Mouse (Mus musculus): Measurements from ENCODE around the gene Mrps35.

The Mrps35 gene

DNA sequence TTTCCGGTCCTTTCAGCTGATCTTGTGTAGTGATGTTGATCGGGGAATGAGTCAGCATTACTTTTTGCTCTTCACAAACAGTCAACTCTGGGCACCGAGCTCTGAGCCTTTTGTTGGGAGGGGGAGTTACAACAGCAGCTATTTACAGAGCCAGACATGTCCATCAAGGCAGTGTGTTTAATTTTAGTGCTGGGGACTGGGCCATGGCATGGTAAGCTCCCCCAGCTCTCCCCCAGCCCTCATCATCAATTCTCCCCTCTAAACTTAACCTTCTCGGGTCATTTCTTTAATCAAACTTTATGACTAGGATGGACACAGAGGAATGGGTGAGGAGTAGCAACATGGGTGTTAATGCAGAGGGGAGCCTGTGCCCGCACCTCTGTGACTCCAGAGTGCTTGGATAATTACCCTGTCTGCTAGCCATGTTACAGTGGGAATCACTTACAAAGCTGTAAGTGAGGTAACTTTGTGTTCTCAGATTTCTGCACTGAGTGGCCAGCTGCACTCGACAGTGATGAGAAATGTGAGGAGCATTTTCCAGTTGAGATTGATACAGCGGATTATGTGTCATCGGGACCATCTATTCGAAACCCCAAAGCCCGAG lies 12.9 kb downstream of the Mrps35 start:
- no peak for TF ChIP-seq GATA4 (IDR thresholded peaks at IDR 0.05; ENCODE audit: insufficient replicate concordance, low read length)

DNA sequence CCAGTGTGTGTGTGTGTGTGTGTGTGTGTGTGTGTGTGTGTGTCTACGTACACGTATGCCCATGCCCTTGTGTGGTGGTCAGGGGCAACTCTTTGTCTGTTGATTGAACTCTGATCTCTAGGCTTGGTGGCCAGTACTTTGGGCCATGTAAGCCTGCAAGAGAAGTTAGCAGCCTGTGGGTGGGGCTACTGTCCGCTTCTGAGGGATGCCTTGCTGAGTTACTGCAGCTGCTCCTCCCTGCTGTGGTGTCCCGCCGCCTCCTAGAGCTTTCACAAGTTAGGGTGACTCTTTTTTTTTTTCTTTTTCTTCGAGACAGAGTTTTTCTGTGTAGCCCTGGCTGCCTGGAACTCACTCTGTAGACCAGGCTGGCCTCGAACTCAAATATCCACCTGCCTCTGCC lies 16.8 kb downstream of the Mrps35 start:
- TF ChIP-seq GATA4 (IDR thresholded peaks at IDR 0.05; ENCODE audit: insufficient replicate concordance, low read length): no peak

DNA sequence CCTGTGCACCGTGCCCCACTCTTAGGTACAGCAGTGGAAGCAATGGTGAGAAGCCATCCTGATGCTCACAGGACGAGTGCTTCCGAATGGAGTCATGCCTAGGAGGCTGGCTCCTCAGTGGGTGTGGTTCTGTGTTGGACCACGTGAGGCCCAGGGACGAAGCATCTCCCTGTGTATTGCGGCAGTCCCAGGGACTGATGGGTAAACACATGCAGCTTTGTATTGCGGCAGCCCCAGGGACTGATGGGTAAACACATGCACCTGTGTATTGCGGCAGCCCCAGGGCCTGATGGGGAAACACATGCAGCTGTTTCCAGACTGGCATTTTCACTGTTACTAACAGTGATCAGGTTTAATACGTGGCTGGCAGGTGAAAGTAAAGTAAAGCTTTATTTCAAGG lies 19.1 kb downstream of the Mrps35 start:
- TF ChIP-seq GATA4 (IDR thresholded peaks at IDR 0.05; ENCODE audit: insufficient replicate concordance, low read length): no peak

DNA sequence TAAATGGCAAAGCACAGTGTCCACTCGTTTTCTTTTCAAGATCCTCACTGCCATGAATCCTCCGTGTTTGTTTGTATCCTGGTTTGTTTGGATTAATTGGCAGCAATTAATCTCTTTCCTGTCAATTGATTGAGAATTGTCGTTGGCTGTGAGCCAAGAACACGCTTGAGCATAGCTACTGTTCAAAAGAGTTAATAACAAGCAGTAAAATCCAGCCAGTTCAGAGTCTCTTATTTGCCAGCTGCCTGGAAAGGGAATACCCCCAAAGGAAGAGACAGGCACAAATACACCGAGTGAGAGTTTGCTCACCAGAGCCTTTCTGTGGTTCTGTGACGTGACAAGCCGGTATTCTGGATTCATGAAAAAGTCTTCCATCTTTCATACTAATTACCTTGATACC lies 19.5 kb downstream of the Mrps35 start:
- TF ChIP-seq GATA4 (IDR thresholded peaks at IDR 0.05; ENCODE audit: insufficient replicate concordance, low read length): no peak

DNA sequence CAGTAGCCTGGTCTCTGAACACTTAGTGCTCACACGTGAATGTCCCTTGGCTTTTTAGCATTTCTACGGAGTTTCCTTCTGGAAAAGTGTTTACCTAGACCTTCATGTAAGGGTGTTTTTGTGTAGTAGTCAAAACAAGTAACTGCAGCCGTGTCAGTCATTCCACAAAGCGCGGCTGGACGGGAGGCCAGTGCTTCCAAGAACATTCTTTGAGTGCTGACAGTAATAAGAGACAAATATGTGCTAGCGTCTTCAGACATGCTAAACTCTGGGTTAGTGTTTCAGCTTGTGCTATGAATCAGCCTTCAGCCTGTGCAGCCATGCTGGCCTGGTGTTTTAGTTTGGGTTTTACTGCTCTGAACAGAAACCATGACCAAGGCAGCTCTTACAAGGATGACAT lies 20.1 kb downstream of the Mrps35 start:
- TF ChIP-seq GATA4 (IDR thresholded peaks at IDR 0.05; ENCODE audit: insufficient replicate concordance, low read length): no peak

- no peak for TF ChIP-seq GATA4 (IDR thresholded peaks at IDR 0.05; ENCODE audit: insufficient replicate concordance, low read length)
Observed at GRCm38 (mm10) chr6:147064226-147064943, 21.8 kb downstream of the Mrps35 start.

GRCm38 (mm10) chr6:147064944-147065261 lies 22.3 kb downstream of the Mrps35 start:
- TF ChIP-seq GATA4 (IDR thresholded peaks at IDR 0.05; ENCODE audit: insufficient replicate concordance, low read length): no peak

- TF ChIP-seq GATA4 (IDR thresholded peaks at IDR 0.05; ENCODE audit: insufficient replicate concordance, low read length): no peak
Observed at GRCm38 (mm10) chr6:147075808-147076387, 33.3 kb downstream of the Mrps35 start.

DNA sequence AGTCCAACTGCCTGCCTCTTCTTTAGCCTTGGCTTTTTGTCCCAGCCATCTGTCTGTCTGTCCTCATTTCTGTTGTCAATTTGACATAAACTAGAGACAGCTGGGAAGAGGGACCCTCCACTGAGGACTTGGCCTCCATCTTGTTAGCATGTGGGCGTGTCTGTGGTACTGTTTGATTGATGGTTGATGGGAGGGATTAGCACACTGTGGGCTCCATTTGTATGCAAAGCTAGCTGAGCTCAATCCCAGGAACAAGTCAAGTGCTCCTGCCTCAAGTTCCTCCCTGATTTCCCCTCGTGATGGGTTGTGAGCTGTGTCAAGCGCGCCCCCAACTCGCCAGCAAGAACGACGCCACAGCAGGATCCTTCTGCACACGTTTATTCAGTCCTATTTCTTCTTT lies 34.3 kb downstream of the Mrps35 start:
- TF ChIP-seq GATA4 (IDR thresholded peaks at IDR 0.05; ENCODE audit: insufficient replicate concordance, low read length): no peak

DNA sequence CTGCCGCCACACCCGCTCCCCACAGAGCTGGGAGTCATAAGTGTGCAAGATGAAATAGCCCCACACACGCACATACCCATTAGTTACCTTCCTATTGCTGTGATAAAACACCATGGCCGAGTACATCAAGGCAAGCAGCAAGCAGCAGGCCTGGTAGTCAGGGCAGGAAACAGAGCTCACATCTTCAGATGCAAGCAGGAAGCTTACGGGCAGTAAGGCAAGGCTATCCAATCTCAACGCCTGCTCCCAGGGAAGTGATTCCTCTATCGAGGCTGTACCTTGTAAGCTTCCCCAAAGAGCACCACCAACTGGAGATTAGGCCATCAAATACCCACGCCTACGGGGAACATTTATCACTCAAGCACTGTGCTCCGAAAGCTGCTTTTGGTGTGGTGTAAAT lies 37.4 kb downstream of the Mrps35 start:
- no peak for TF ChIP-seq GATA4 (IDR thresholded peaks at IDR 0.05; ENCODE audit: insufficient replicate concordance, low read length)

DNA sequence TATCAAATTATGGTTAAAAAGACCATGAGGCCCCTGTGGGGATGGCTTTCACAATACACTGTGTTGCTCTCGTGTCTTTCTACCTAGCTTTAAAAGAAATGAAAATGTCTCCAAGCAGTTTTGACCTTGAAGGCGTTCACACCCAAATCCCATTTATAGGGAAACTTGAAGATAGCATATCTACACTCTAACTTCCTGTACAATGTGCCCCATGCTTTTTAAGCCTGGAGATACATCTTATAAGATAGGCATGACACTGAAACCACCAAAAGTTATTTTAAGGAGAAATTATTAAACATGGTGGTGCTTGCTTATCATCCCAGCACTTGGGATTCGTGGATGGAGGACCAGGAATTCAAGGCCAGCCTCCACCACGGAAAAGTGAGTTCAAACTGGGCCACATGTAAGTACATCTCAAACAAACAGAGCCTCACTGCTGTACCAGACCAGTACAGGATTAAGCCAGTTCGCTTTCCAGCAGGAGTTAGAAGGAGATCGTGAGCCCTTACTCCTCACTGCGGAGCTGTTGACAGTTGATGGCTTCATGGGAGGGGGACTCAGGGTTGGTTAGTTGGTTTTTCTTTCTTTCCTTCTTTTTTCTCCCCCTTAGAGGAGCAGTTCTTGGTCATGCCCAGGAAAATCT lies 43.0 kb downstream of the Mrps35 start:
- no peak for TF ChIP-seq GATA4 (IDR thresholded peaks at IDR 0.05; ENCODE audit: insufficient replicate concordance, low read length)

GRCm38 (mm10) chr6:147086594-147087225 lies 44.1 kb downstream of the Mrps35 start, which contains the start of gene Mansc4:
Mansc4 (minus strand) TSS chr6:147087032.
- TF ChIP-seq GATA4 (IDR thresholded peaks at IDR 0.05; ENCODE audit: insufficient replicate concordance, low read length): no peak

- TF ChIP-seq GATA4 (IDR thresholded peaks at IDR 0.05; ENCODE audit: insufficient replicate concordance, low read length): no peak
Observed at GRCm38 (mm10) chr6:147087736-147088135, 45.2 kb downstream of the Mrps35 start.

- TF ChIP-seq GATA4 (IDR thresholded peaks at IDR 0.05; ENCODE audit: insufficient replicate concordance, low read length): no peak
Observed at GRCm38 (mm10) chr6:147088517-147088916, 46.0 kb downstream of the Mrps35 start.

GRCm38 (mm10) chr6:147090191-147090590 lies 47.6 kb downstream of the Mrps35 start:
- no peak for TF ChIP-seq GATA4 (IDR thresholded peaks at IDR 0.05; ENCODE audit: insufficient replicate concordance, low read length)

Measured in liver, adult (tissue).